Mouse (Mus musculus): Measurements from ENCODE around the gene Celf2.

Celf2 gene

DNA sequence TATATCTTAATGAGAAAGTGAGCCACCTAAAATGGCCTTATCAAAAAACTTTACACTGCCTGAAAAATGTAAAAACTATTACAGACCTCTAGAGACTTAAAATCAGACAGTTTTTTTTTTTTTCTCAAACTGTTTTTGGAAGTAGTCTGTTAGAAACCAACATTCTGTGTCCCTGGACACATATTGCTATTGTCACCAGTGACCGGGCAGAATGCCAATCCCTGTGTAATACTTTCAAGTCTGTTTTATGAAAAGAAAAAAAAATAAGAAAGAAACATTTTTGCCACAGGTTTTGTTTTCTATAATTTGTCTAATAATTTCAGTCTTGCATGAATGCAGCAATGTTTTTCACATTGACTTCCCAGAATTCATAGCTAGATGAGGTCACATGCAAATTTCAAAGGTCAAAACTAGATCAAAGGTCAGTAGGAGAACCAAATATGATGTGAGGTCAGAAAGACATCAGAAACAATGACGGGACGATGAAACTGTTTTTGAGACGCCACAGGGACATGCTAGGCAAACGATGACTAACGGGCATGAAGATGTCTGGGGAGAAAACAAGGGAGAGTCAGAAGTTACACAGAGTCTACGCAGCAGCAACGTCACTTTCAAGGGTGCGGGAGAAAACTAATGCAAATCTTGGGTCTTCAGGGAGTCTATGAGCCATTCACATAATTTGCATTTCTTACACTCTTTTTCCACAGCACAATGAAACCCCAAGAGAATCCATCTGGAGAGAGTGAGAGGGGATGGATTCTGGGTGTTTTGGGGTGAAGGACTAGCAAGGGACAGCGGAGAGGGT is 964.0 kb downstream of the Celf2 start:
- peak; percentile 77 for DNase-seq (ENCODE audit: low spot score)

DNA sequence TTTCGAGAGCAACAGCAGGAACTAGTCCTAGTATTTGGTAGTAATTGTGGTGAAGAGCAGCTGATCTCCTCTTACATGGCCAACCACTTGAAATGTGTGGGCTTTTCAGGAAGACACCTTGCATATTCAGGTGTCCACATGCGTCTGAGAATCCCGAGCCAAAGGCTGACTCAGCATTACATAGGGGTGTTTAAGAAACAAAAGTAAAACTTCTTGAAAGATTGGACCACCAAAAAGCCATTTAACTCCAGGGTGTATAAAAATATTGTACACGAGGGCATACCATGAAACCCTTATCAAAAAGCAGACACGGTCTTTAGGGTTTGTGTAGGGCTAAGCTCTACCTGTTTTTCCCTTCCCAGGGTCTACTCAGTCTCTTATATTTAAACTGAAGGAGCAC is 965.7 kb downstream of the Celf2 start:
- DNase-seq (ENCODE audit: low spot score) = peak; percentile 17

DNA sequence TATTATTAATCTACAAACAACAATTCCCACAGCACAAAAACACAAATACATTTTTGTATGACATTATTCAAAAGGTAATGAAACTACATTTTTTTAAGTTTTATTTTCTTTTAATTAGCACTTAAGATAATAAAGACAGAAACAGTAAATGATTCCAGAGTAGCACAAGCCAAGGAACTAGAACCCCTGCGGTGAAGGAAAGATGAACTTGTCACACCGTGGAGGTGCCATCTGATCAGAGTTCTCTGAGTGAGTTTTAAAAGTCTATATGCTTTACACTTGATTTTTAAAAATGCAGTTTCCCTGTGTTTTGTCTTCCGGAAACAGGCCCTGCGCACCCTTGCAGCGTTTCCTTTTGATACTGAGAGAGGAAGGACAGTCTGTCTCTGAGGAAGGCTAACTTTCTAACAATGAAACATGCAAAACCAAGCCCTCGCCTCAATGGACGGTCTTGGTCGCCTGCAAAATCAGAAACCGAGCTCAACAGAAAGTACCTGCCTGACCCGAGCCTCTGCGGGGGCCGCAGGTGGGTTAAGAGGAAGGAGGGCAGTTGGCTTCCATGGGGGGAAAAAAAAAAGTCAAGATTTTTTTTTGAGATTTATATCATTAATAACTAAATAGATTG is 966.7 kb downstream of the Celf2 start:
- peak; percentile 37 for DNase-seq (ENCODE audit: low spot score)

DNA sequence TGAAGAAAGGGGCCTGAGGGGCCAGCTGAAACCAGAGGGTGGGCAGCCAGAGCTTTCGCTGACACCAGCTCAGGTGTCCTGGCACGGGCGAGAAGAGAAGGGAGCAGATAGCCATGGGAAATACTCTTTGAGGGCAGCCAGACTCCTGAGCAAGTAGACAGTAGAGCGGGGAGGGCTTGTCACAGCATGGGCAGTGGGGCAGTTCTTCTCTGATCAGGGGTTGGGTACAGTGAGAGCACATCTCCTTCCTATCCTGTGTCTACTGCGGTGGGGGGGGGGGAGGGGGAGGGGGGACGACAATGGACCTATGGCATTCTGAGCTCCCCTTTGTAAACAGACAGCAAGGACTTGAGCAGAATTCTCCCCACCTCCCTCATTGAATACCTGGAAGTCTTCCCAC is 968.5 kb downstream of the Celf2 start:
- peak; percentile 21 for DNase-seq (ENCODE audit: low spot score)

DNA sequence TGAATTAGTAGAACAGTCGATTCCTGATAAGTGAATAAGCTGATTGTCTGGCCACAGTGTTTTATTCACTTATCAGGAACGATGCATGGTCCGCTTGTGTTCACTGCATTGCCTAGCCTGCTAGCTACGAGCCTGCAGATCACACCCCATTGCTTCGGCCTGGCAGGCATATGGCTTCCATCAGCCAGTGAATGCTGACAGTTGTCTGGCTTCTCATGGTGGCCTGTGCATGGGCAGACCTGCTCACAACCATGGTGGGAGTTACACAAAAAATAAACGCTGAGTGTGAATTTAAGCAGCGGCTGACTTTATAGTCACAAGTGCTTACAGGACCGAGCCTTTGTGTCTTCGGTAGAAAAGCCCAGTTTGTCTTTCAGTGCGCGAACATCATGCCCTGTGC is 969.3 kb downstream of the Celf2 start:
- peak; percentile 35 for DNase-seq (ENCODE audit: low spot score)

DNA sequence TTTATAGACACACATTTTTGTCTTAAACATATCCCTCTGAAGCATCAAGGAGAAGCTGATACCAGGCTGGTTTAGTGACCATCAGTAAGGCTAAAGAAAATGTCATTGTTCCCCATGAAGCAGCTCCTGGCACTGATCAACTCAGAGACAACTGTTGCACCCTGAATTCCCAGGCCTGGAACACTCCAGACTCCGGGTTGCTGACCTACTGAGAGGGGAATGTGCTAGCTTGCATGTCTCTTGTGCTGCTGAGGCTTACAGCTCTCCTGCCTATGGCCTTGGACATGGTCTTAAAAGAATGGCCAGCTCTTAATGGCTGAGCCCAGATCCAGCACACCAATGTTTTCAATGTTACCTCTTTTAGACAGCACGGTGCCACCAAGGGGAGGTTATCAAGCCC is 970.9 kb downstream of the Celf2 start:
- DNase-seq (ENCODE audit: low spot score) = peak; percentile 35

DNA sequence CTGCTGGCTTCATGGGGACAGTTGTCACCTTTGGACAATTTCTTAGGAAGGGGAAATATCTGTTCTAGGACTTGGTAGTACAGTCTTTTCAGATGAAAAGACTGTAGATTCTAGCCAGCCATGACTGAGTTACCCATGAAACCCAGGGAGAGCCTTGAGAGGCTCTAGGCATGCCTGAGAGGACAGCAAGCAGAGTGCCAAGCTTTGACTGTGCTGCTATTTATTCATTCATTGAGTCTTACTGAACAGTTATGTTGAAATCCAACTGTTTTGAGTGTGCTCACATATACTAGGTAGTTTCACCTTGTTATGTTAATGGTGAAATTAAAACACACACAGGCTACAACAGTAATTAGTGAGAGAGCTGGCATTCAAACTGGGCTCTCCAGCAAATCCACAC is 971.3 kb downstream of the Celf2 start:
- peak; percentile 22 for DNase-seq (ENCODE audit: low spot score)

DNA sequence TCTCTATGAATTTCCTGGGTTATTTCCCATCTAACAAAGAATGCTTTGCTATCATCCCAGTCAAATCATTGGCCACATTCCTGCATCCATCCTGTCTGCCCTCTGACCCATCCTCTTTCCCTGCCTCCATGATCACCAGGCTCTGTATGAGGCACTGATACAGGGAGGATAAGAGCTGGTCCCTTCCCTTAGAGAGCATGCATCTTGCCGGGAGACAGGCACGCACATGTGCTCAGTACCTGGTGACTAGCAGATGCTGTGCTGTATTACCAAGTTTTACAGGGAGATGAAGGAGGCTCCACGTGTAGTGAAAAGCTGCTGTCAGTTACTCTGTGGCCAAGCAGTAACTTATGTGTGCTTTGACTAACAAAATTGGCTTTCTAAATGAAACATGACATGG is 972.0 kb downstream of the Celf2 start:
- peak; percentile 27 for DNase-seq (ENCODE audit: low spot score)

DNA sequence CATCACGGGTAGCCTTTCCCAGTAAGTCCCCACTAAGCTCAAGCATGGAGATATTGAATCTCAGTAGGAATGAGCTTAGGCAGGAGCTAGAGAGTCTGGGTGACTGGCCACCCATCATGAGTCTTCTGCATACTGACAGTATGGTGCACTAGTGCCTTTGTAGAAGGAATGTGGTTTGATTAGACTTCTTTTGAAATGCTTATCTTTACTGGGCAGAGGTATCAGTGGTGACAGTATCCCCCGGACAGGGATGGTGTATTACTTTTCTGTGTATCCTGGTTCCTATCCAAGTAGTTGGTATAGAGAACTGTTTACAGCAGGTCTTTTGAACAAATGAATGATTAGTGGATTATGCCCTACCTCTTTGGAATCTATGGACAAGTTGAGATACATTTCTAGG is 973.0 kb downstream of the Celf2 start:
- peak; percentile 14 for DNase-seq (ENCODE audit: low spot score)

DNA sequence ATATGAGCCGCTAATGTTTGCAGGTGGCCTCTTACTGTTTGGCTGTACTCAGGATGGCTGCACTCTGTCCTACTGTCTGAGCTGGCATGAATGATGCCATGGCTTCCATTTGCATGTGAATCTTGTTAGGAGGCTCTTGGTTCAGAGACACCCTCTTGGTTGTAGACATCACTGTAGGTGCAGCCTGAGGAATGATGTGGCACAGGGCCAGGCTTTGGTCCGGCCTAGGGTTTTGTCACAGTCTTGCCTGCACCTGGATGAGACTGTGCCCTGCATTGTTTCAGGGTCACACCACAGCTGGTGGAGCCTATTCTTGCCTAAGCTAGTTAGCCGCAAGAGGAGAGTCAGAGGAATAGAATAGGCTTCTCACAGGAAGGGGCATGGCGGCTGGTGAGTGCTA is 977.0 kb downstream of the Celf2 start:
- DNase-seq (ENCODE audit: low spot score) = no peak

DNA sequence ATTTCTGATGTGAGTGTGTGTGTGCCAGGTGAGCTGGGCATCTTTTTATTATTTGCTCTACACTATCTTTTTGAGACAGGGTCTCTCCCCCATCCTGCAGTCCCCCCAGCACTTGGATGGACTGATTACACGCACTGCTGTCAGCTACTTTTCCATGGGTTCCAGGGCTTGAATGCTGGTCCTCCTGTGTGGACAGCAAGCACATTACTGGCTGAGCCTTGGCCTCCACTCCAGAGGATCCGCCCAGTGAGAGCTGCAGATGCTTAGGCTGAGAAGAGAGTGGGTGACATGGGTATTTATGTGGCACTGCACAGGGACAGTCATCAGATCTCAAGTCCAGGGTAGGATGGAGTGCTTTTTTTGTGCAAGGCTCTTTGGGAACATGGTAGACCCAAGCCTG is 981.3 kb downstream of the Celf2 start:
- no peak for DNase-seq (ENCODE audit: low spot score)

DNA sequence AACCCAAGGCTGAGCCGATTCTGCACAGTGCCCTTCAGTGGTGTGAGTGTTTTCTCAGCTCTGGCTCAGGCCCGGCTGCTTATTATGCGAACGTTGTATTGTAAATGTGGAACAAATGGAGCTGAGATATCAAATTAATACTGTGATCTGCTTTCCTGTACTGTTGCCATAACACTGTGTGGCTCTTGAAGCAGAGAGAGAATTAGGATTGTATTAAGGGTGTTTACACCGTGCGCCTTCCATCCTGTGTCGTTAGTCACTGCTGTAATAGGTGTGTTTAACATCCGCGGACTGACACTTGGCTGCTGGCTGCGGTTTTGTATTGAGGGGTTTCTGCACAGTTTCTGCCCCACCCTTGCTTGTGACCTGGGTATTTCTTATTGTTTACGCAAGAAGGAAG is 982.5 kb downstream of the Celf2 start:
- DNase-seq (ENCODE audit: low spot score) = peak; percentile 28

DNA sequence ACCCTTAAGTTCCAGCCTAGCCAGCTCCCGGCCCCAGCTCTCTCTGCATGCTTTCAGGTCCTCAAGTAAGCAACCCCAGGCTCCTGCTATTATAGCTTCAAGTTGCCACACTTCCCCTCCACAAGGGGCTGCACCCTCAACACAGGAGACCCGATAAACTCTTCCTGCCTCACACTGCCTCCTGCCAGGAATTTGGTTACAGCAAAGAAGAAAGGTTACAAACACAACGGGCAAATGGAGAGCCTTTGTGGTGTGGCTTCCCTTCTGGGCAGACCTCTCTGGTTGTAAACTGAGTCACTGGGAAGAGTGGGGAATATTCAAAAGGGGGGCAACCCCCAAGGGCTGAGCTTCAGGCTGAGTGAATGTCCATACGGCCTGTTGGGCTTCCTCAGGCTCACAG is 983.1 kb downstream of the Celf2 start:
- peak; percentile 22 for DNase-seq (ENCODE audit: low spot score)

DNA sequence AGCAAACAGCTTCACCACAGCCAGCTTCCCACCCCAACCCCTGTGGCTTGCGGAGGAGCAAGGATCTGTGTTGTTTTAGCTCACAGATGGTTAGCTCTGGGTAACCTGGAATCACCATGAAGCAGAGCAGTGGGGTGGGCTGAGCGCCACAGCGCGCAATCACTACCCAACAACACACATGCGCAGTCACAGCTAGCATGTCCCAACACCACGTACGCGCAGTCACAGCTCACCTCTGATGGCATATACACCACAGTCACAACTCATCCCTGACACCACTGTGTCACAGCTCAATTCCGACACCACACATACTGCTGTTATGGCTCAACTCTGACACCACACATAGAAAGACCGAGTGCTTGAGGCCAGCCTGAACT is 985.5 kb downstream of the Celf2 start:
- DNase-seq (ENCODE audit: low spot score) = peak; percentile 30

DNA sequence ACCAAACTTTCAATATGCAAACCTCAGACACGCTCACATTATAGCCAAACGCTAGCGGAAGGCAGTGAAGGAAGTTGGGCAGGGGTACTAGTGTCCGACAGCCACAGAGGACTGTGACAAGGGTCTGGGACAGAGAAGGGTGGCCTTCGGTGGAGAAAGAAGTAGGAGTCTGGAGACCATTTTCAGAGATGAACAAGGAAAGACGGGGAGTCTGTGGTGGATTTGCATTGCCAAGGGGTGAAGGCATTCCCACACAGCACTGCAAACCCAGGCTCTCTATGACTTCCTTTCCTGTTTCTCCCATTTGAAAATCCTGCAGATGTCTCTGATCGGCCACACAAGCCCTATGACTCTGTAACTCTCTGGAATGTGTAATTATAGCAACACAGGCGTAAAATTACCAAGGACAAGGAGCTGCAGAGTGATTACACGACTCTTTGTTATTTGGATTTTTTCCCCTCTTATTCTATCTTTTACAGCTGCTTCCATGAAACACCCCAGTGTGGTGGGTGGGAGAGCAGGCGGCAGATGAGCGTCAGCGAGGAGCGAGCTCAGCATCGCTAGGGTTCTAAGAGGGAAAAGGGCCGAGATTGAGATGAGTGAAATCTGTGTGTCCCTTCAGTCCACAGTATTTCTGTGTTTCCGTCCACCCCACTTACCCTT is 986.0 kb downstream of the Celf2 start:
- peak; percentile 27 for DNase-seq (ENCODE audit: low spot score)

DNA sequence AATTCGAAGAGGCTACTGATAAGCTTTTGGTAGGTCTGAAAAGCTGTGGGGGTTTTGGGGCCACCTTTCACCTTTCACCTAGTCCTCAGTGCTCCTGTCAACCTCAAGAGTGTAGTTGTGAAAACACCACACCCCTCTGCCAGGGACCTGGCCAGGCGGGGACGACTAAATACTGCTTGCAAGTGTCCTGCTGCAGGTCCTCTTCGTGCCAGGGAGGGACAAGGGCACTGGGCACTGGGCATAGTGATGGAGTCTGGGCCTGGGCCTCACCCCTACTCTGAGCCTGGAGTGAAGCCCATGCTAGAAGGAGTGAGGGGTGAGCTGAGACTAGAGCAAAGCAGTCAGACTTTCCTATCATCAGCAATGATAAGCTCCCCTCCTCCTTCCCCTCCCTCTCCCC is 987.0 kb downstream of the Celf2 start:
- DNase-seq (ENCODE audit: low spot score) = peak; percentile 32

DNA sequence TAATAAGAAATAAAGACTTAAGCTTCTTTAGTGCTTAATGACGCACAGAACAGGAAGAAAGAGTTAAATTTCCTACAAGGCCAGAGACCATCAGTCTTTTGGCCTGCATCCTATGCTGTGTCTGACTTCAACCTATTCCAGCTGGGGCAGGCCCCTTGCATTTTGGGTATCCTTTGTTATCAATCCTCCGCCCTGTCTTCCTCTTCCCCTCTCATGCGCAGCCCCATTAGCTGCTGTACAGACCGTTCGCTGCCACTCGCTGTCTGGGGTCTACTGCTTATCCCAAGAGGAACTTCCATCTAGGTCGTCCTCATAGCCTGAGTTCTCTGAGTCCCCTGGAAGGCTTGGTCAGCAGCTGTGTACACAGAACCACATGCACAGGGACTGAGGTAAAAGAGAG is 996.2 kb downstream of the Celf2 start:
- peak; percentile 35 for DNase-seq (ENCODE audit: low spot score)

DNA sequence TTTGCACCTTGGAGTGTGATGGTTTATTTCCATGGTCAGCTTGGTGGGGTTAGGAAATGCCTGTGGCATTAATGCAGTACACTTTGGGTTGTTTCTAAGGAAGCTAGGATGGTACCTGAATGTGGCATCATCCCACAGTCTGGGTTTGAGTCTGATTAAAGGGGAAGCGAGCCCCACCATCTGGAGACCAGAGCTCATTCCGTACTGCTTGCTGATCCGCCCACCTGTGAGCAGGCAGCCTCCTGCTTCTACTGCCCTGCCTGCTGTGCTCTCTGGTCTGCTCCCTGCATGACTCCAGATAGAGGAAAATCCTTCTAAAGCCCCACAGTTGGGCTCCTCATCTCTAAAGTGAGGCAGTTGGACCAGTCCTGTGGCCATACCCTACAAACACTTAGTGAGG is 1002.3 kb downstream of the Celf2 start:
- peak; percentile 22 for DNase-seq (ENCODE audit: low spot score)

DNA sequence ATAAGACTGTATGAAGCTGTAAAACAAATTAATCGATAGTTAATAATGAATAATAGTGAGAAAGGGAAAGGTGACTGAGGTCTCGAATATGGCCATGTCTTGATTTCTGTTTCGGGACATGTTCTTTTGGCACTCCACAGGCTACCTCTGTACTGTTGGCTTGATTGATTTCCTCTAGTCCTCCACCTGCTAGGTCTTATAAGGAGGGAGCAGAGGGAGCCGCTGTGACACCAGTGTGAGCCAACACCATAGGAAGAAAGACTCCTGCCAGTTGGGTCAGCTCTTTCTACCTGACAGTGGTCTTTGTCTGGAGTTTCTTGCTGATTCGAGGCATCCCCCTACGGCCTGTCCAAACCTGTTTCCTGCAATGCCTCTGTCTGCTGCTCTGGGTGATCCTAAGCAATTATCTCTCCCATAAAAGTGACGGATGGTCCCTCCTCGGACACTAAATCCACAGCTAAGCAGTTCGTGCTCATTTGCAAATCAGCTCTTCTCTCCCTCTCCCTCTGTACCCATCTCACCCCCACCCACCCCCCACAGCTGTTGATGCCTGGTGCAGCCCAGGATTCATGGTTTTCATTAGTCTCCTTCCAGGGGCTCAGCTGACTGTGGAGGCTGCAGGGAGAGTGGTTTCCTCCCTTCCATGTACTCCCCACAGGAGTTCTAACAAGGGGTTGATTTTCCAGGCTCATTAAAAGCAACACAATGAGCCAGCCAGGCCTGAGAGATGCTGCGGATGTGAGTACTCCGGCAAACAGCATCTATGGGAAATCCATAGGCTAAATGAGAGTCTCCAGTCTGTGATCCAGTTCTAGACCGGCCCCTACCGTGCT is 1003.2 kb downstream of the Celf2 start:
- peak; percentile 29 for DNase-seq (ENCODE audit: low spot score)

DNA sequence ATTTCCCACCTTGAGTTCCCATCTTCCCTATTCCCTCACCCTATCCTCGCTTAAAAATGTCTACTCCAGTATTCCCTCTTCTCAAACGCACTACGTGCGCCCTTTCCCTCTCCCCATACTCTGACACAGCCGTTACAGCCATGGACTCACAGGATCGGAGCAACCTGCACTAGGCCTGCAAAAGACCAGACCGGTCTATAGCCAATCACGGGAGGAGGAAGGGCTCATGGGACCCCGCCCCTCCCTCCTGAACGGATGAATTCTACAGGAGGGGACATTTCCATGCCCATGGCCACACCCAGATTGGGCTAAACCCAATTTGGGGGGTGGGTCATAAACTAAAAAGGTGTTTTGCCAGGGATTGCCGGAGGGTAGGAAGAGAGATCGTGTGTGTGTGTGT is 1003.8 kb downstream of the Celf2 start:
- peak; percentile 37 for DNase-seq (ENCODE audit: low spot score)

DNA sequence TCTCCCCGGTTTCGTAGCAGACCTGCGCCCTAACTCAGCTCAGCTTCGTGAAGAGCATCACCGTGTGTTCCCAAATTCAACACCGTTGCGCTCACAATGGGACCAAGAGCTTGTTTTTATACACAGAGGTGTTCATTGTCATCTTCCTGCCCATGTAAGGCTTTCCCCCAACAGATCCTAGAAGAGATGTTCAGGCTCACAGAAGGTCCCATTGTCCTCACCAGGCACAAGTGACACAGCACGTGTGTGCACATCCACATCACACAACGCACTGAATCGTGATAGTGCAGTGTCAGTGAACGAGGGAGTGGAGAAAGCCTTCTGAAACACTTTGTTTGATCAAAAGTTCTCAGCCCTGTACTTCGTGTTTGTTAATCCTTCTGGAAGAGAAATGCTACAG is 1011.3 kb downstream of the Celf2 start:
- DNase-seq (ENCODE audit: low spot score) = peak; percentile 24

DNA sequence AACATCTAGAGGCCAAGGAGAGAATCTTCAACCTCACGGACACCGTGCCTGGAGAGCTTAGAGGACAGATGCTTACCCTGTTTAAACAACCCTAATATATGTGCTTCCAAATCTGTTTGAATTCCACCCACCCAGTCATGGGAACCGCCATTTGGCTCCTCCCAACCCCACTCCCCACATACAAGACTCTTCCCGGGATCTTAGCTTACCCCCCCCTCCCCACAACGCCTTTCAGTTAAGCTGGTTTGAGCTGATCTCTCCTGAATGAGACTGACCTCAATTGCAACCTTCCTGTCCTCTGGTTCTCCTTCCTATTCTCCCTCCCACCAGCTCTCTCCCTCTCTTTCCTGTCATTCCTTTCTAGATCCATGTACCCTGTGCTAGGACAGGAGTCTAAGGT is 1011.7 kb downstream of the Celf2 start:
- DNase-seq (ENCODE audit: low spot score) = peak; percentile 17

All from testis, postnatal 10 days (tissue).